Mouse (Mus musculus) urinary bladder, postnatal 36 days (tissue): Measurements from ENCODE around the gene Polr2i.

Experiments
- DNase-seq, 2 experiments: peaks; one replicate each; pipeline ENCODE4 v3.0.0; 2022; ENCODE audit warnings: low spot score in 2 of 2, mixed read lengths in 1 of 2

Polr2i gene

DNA sequence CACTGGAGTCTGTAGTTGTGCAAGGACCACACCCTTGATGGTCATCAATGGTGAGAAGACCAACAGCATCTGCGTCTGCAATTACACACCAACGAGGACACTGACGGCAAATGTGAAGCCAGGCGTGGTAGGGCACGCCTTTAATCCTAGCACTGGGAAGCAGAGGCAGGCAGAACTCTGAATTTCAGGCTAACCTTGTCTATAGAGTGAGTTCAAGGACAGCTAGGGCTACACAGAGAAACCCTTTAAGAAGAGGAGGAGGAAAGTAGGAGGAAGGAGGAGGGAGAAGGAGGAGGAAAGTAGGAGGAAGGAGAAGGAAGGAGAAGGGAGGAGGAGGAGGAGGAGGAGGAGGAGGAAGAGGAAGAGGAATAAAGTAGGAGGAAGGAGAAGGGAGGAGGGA is 33.8 kb downstream of the Polr2i start:
- DNase-seq, result no peak

DNA sequence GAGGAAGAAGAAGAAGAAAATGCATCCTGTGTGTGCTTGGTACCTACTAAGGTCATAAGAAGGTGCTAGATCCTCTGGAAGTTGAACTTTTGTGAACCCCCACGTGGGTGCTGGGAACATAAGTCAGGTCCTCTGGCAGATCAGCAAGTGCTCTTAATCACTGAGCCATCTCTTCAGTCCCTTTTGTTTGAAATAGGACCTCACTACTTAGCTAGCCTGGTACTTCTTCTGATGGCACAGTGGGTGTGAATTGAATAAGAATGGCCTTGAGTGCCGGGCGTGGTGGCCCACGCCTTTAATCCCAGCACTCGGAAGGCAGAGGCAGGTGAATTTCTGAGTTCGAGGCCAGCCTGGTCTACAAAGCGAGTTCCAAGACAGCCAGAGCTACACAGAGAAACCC is 34.2 kb downstream of the Polr2i start:
- no peak for DNase-seq

DNA sequence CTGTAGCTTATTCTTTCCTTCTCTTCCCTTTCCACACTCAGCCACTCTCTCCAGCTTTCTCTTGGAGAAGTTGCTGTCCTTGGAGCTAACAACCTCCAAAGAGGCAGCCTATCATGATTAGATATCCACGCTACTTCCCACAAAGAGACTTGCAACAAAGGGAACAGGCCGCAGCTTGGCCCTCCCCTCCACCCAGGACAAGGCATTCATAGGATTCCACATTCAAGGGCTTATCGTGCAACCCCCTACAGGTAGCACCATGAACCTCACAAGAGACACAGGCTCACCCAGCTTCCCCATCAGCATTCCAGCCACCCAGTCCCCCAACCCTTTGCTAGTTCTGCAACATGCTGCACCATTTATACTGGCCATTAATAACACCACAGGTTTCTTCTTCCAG is 35.0 kb downstream of the Polr2i start:
- no peak for DNase-seq

DNA sequence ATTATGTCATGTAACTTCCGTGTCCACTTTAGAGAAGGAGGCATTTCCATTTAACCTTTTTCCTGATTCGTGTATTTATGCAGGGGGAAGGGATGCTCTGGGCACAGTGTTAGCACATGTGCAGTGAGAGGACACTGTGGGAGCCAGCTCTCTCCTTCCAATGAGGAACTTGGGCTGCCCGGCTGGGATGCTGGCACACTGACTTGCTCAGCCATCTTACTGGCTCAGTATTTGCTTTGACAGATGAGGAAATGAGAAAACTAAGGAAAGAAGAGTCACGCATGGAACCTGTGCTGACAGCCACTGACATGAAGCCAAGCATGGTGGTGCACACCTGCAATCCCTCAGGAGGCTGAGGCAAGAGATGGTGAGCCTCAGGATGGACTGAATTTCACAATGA is 37.9 kb downstream of the Polr2i start:
- DNase-seq, result no peak

DNA sequence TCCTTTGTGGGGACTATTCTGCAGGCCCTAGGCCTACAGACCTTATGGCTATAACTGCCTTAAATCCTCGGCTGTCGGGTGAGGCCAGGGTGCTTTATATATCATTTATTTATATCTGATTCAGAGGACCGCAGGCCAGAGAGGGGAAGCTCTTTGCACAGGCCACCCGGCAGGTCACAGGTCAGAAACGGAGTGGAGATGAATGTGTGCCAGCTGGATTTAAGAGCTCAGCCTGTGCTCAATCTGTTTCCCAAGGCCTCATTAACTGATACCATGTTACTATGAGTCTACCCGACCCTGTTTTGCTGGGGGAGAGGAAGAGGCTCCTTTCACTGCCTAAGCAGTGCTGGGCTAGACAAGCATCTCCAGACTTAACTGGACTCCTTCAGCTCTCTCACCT is 42.6 kb downstream of the Polr2i start:
- DNase-seq, result no peak

DNA sequence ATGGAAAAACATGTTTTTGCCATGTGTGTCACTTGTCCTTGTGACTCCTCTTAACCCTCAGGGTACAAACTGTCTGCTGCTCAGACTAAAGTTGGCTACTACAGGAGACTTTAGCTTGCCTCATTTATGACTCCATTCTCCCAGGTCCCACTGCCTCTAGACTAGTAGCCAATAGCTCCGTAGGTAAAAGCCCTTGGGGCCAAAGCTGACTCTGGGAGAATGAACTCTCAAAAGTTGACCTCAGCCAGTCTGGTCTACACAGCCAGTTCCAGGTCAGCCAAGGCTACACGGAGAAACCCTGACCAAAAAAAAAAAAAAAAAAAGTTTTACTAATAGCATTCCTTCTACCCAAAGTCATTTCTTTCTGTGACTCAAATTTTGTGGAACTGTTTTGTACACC is 47.2 kb downstream of the Polr2i start:
- DNase-seq, result no peak

DNA sequence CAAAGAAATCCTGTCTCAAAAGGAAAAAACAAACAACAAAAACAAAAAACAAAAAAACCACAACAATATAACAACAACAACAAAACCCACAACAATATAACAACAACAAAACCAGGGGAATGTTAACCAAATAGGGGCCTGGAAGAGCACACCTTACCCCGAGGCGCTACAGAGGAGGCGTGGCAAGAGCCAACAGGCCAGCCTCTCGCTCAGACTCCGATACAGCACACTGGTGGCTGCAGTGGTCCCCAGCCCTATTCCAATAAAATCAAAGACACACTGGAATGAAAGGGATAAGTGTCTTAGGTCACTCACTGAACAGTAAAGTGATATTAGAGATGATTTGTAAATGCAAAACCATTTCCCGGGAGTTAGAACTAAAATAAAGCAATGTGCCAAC is 47.8 kb downstream of the Polr2i start:
- DNase-seq, result no peak

DNA sequence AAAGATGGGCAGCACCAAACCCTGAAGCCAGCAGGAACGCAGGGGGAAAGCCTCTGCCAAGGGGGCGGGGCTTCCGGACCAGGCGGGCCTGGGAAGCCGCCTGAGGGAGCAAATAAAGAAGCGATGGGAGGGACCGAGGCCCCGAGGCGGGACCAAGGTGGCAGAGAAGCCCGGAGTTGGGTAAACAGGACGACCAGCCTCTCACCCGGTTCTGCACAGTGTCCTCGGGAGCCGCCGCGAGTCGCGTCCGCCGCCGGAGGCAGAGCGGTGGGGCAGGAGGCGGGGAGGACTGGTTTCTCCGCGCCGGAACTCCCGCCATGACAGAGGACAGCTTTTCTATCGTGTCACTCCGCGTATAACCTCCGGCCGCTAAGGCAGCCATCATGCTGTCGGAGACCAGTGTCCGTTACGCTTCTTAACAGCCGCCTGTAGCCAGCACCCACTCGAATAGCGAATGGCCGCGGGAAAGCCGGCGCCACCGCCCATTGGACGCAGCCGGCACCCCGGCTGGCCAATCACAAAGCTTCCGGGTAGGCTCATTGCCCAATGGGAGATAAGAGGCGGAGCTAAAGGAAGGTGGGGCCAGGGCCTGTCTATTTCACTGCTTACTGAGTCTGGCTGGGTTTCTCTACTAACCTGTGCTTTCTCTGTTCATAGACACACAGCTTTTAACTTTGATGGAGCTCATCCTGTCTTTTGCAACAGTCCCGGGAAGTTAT is 48.4 kb downstream of the Polr2i start, which contains the start of the genes Thap8 and Wdr62:
Gene Thap8 (plus strand): TSS at position 144 of the 719 bp plus-strand sequence.
Gene Wdr62 (minus strand): TSS at position 469 of the 719 bp plus-strand sequence.
- DNase-seq, result peak; percentile 85 to 92

DNA sequence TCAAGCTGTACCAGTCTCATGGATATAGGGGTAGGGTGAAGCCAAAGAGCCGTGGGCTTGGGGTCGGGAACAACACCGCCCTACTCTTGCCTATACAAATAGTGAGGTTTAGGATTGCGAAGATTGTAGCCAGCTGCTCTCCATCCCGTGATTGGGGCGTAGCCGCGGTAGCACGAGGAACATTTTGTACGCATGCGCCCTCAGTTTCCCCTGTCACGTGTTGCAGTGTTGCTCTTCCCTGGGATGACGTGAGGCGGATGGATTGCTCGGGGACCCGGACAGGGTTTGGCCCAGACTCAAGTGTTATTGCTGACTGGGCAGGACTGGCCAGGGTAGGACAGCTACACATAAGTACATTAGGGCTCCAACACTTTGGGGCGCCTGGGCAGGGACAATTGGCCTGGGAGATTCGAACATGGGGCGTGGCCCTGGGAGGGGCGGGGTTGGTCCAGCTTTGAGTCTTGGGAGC is 49.0 kb downstream of the Polr2i start:
- peak; percentile 80 to 89 for DNase-seq

DNA sequence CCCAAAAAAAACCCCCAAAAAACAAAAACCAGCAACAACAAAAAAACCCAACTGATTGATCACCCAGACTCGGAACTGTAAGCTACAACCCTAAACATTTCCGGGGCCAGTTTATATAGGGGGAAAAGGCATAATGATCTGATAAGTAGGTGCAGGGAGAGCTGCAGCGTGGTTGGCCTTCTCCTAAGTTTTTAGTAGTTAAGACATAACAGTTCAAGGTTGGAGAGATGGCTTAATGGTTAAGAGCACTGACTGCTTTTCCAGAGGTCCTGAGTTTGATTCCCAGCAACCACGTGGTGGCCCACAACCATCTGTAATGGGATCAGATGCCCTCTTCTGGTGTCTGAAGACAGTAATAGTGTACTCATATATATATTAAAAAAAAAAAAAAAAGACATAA is 49.8 kb downstream of the Polr2i start:
- no peak for DNase-seq

DNA sequence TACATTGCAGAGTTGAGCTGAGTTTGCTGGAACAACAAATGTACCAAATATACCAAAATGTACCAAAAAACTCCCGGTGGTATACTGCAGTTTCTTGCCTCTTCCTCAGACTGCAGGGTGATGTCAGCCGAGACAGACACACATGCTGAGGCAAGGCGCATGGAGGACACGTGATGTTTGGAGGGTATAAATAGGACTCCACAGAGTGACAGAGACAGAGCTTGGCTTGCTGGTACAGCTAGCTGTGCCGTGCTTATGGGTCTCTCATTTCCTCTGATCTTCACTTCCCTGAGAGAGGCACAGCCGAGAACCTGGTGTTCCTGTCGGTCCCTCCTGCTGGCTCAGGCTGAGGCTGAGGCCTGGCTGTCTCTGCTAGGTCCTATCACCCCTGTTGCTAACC is 51.0 kb downstream of the Polr2i start:
- no peak for DNase-seq
